Mouse (Mus musculus) NIH3T3 (cell line): ENCODE results near the gene Ints2.

Experiments
- DNase-seq: peaks from one replicate; pipeline ENCODE4 v3.0.0-alpha.2; 2012; ENCODE audit warnings: low read depth

Ints2 gene

GRCm38 (mm10) chr11:86174173-86174572 is 83.2 kb downstream of the Ints2 start:
- peak; percentile 87 for DNase-seq

GRCm38 (mm10) chr11:86170743-86171142 is 86.6 kb downstream of the Ints2 start:
- no peak for DNase-seq
